Mouse (Mus musculus) heart, postnatal 0 days (tissue): ENCODE measurements around the gene Ifnar1. TPM values are rescaled to one million over a fixed set of nuclear protein-coding genes. Genes with fewer than 3 reads are reported as not detected.

Source experiments
- ATAC-seq: fragments of 200-750 bp; cut with Nextera tagmentation; 2 replicates; pipeline ENCODE4 v1.8.0; 2017; ENCODE audit warnings: low read depth, moderate number of reproducible peaks, moderate library complexity; ENCODE audit not compliant: insufficient read depth
- DNase-seq: peaks from one replicate; pipeline ENCODE4 v3.0.0-alpha.2; 2016; ENCODE audit warnings: low spot score
- H3K27ac ChIP-seq: fragments of 300-500 bp; sonication (generic); 2 replicates; pipeline ENCODE4 v1.5.1; 2014; ENCODE audit warnings: low read depth, mild to moderate bottlenecking
- H3K27me3 ChIP-seq: fragments of 300-500 bp; sonication (generic); 2 replicates; pipeline ENCODE4 v1.6.1; 2014; ENCODE audit warnings: low read length, mixed read lengths; ENCODE audit not compliant: control insufficient read depth, insufficient read depth
- H3K36me3 ChIP-seq: fragments of 300-500 bp; sonication (generic); replicated peaks from 2 replicates; pipeline ENCODE4 v1.6.1; 2014; ENCODE audit warnings: low read length, mixed read lengths; ENCODE audit not compliant: control insufficient read depth, insufficient read depth
- H3K4me1 ChIP-seq: fragments of 300-500 bp; sonication (generic); 2 replicates; pipeline ENCODE4 v1.6.1; 2014; ENCODE audit warnings: antibody characterized with exemption; ENCODE audit not compliant: control insufficient read depth, insufficient read depth
- H3K4me2 ChIP-seq: fragments of 300-500 bp; sonication (generic); 2 replicates; pipeline ENCODE4 v1.6.1; 2014; ENCODE audit warnings: low read depth, mild to moderate bottlenecking, low read length, moderate library complexity
- H3K4me3 ChIP-seq: fragments of 300-500 bp; sonication (generic); 2 replicates; pipeline ENCODE4 v1.5.1; 2014; ENCODE audit warnings: low read depth, low read length
- H3K9ac ChIP-seq: fragments of 300-500 bp; sonication (generic); replicated peaks from 2 replicates; pipeline ENCODE4 v1.6.1; 2014; ENCODE audit warnings: low read depth, low read length, mixed read lengths
- H3K9me3 ChIP-seq: fragments of 300-500 bp; sonication (generic); replicated peaks from 2 replicates; pipeline ENCODE4 v1.6.1; 2016; ENCODE audit warnings: low read length; ENCODE audit not compliant: control insufficient read depth
- CTCF ChIP-seq: IDR thresholded peaks from 2 replicates; pipeline ENCODE4 v1.5.1; 2016; ENCODE audit warnings: antibody characterized with exemption, control low read depth, low read depth
- EP300 ChIP-seq: IDR thresholded peaks from 2 replicates; pipeline ENCODE4 v1.6.1; 2016; ENCODE audit warnings: antibody characterized with exemption, low read depth
- WGBS: fragments of 180-500 bp; shearing (Covaris S2); extraction: QIAGEN DNeasy Blood & Tissue Kit; methylation state at CpG from one replicate; pipeline ENCODE4 v1.1.7; 2014; 5-methylcytosine and 5-hydroxymethylcytosine counted together
- polyA plus RNA-seq: library from polyadenylated mRNA; unstranded; fragments of >200 nt; fragmentation: Nextera tagmentation; extraction: Ambion mirVana; gene quantifications from 2 replicates; pipeline ENCODE4 v1.2.1, GENCODE M21; 2015
- total RNA-seq: library from RNA; depleted of rRNA; stranded (reverse); fragments of >200 nt; gene quantifications from 2 replicates; pipeline ENCODE4 v1.2.3, GENCODE M21; 2014; ENCODE audit warnings: low replicate concordance

Ifnar1 gene
- total and polyA plus RNA-seq, 2 experiments from 2014 or later = 24.0 to 32.6 TPM

- no peak overlapping the region for H3K9ac ChIP-seq
- H3K4me3 ChIP-seq = no peak overlapping the region
- H3K4me1 ChIP-seq = peaks cover 20% of the 10 kb centered on the region; the same call in 1 of the 2 replicates
- ATAC-seq (peak; percentile 58), DNase-seq (no peak)
- TF ChIP-seq EP300 = no peak
- TF ChIP-seq CTCF = no peak
- no peak overlapping the region for H3K4me2 ChIP-seq
- WGBS = 36% methylated on average over 6 of the region's 6 CpGs
- no peaks in the 10 kb centered on the region for H3K36me3 ChIP-seq
- H3K27me3 ChIP-seq = no peaks in the 10 kb centered on the region
- H3K27ac ChIP-seq = peak overlapping the region; percentile 58
- H3K9me3 ChIP-seq = no peaks in the 10 kb centered on the region
Measured at GRCm38 (mm10) chr16:91447512-91447900, 37.5 kb upstream of the Ifnar1 start.

GRCm38 (mm10) chr16:91448088-91448487, 37.0 kb upstream of the Ifnar1 start:
- Histone ChIP-seq H3K27ac (peak overlapping the region; percentile 58; the same call in 1 of the 2 replicates), H3K4me1 (peaks cover 26% of the 10 kb centered on the region; the same call in 1 of the 2 replicates), H3K4me2 (no peak overlapping the region), H3K9me3 (no peaks in the 10 kb centered on the region), H3K9ac (no peak overlapping the region), H3K4me3 (no peak overlapping the region), H3K36me3 (no peaks in the 10 kb centered on the region), H3K27me3 (no peaks in the 10 kb centered on the region)
- no peak for ATAC-seq
- WGBS = 94% methylated on average over 5 of the region's 5 CpGs
- TF ChIP-seq CTCF = no peak
- no peak for TF ChIP-seq EP300
- DNase-seq = no peak

GRCm38 (mm10) chr16:91448895-91449294, 36.1 kb upstream of the Ifnar1 start:
- DNase-seq (no peak), ATAC-seq (no peak)
- Histone ChIP-seq H3K4me3 (no peak overlapping the region), H3K9ac (no peak overlapping the region), H3K27me3 (no peaks in the 10 kb centered on the region), H3K4me2 (no peak overlapping the region), H3K27ac (no peak overlapping the region), H3K36me3 (no peaks in the 10 kb centered on the region), H3K9me3 (no peaks in the 10 kb centered on the region), H3K4me1 (peaks cover 28% of the 10 kb centered on the region; the same call in 1 of the 2 replicates)
- no peak for TF ChIP-seq EP300
- no peak for TF ChIP-seq CTCF
- WGBS = 76% methylated on average over 7 of the region's 7 CpGs

GRCm38 (mm10) chr16:91450137-91451064, 34.6 kb upstream of the Ifnar1 start:
- H3K36me3 ChIP-seq = no peaks in the 10 kb centered on the region
- no peak for DNase-seq
- peaks cover 28% of the 10 kb centered on the region; the same call in 1 of the 2 replicates for H3K4me1 ChIP-seq
- no peak for ATAC-seq
- H3K9ac ChIP-seq = no peak overlapping the region
- no peaks in the 10 kb centered on the region for H3K9me3 ChIP-seq
- TF ChIP-seq CTCF (no peak), EP300 (no peak)
- no peak overlapping the region for H3K27ac ChIP-seq
- H3K4me2 ChIP-seq = no peak overlapping the region
- H3K27me3 ChIP-seq = no peaks in the 10 kb centered on the region
- 81% methylated on average over 12 of the region's 12 CpGs for WGBS
- H3K4me3 ChIP-seq = no peak overlapping the region

GRCm38 (mm10) chr16:91451949-91452348, 33.1 kb upstream of the Ifnar1 start:
- ATAC-seq = no peak
- peak overlapping the region; percentile 67 for H3K27ac ChIP-seq
- WGBS = 64% methylated on average over 2 of the region's 2 CpGs
- no peak overlapping the region for H3K4me2 ChIP-seq
- no peaks in the 10 kb centered on the region for H3K36me3 ChIP-seq
- no peak overlapping the region for H3K4me3 ChIP-seq
- peaks cover 28% of the 10 kb centered on the region; the same call in 1 of the 2 replicates for H3K4me1 ChIP-seq
- no peaks in the 10 kb centered on the region for H3K27me3 ChIP-seq
- H3K9me3 ChIP-seq = no peaks in the 10 kb centered on the region
- H3K9ac ChIP-seq = no peak overlapping the region
- TF ChIP-seq EP300 = no peak
- TF ChIP-seq CTCF = no peak
- no peak for DNase-seq
